Mouse (Mus musculus) regulatory T cell (primary cell): ENCODE results near the gene Btf3.

ENCODE experiments used
- in situ Hi-C: fragments of 300-600 bp; cut with MboI, MseI; formaldehyde crosslinking; loops from one replicate; pipeline ENCODE4 v1.15.1; 2025; ENCODE audit warnings: high pct_unique_total_duplicates

The Btf3 gene

GRCm38 (mm10) chr13:98336205-98336604, 19.4 kb upstream of the Btf3 start:
- in situ Hi-C loops, result no loop called here

GRCm38 (mm10) chr13:98332106-98332505, 15.3 kb upstream of the Btf3 start:
- in situ Hi-C loops, result no loop called here

- in situ Hi-C loops, result no loop called here
Measured at GRCm38 (mm10) chr13:98325034-98325433, 8.2 kb upstream of the Btf3 start.

GRCm38 (mm10) chr13:98317911-98318310, 1.1 kb upstream of the Btf3 start:
- in situ Hi-C loops, result no loop called here

- in situ Hi-C loops, result no loop called here
Measured at GRCm38 (mm10) chr13:98317246-98317677, 456 bp upstream of the Btf3 start.

- in situ Hi-C loops, result no loop called here
Measured at GRCm38 (mm10) chr13:98316140-98316479, 696 bp downstream of the Btf3 start.

- in situ Hi-C loops, result no loop called here
Measured at GRCm38 (mm10) chr13:98315124-98315523, 1.7 kb downstream of the Btf3 start.

- in situ Hi-C loops, result no loop called here
Measured at GRCm38 (mm10) chr13:98313631-98314030, 3.2 kb downstream of the Btf3 start.

GRCm38 (mm10) chr13:98311597-98311996, 5.2 kb downstream of the Btf3 start:
- in situ Hi-C loops, result no loop called here

- in situ Hi-C loops, result no loop called here
Measured at GRCm38 (mm10) chr13:98308724-98309123, 8.1 kb downstream of the Btf3 start.

- in situ Hi-C loops, result no loop called here
Measured at GRCm38 (mm10) chr13:98308004-98308403, 8.8 kb downstream of the Btf3 start.

- in situ Hi-C loops, result no loop called here
Measured at GRCm38 (mm10) chr13:98306852-98307475, 9.8 kb downstream of the Btf3 start.

- in situ Hi-C loops, result no loop called here
Measured at GRCm38 (mm10) chr13:98306393-98306792, 10.4 kb downstream of the Btf3 start.

GRCm38 (mm10) chr13:98305257-98305656, 11.5 kb downstream of the Btf3 start:
- in situ Hi-C loops, result no loop called here

- in situ Hi-C loops, result no loop called here
Measured at GRCm38 (mm10) chr13:98298833-98299758, 17.7 kb downstream of the Btf3 start.

GRCm38 (mm10) chr13:98297883-98298482, 18.8 kb downstream of the Btf3 start:
- in situ Hi-C loops, result no loop called here

- in situ Hi-C loops, result no loop called here
Measured at GRCm38 (mm10) chr13:98296072-98296471, 20.7 kb downstream of the Btf3 start.

GRCm38 (mm10) chr13:98291712-98292111, 25.1 kb downstream of the Btf3 start:
- in situ Hi-C loops, result no loop called here

GRCm38 (mm10) chr13:98290719-98291118, 26.1 kb downstream of the Btf3 start:
- in situ Hi-C loops, result no loop called here

- in situ Hi-C loops, result no loop called here
Measured at GRCm38 (mm10) chr13:98280990-98281650, 35.7 kb downstream of the Btf3 start.

GRCm38 (mm10) chr13:98279686-98280085, 37.1 kb downstream of the Btf3 start, which contains the start of gene Gm21976:
Gene Gm21976, plus strand, starts transcription at chr13:98279887.
- in situ Hi-C loops, result no loop called here

- in situ Hi-C loops, result no loop called here
Measured at GRCm38 (mm10) chr13:98277501-98277900, 39.3 kb downstream of the Btf3 start.
